Mouse (Mus musculus): ENCODE measurements at regions not wholly inside any gene's neighbourhood (a gene's known extent, or its start where the extent isn't known, plus 50 kb on each side); places are given as distances from the start of the nearest gene placed in this dataset.

GRCm38 (mm10) chr7:117316126-117316805 lies 64.5 kb upstream of the Xylt1 start:
- no peak overlapping the region for H3K27ac ChIP-seq (ENCODE audit: low read length)
- no peak overlapping the region for H3K4me2 ChIP-seq (ENCODE audit: low read length)
- no peaks in the 10 kb centered on the region for H3K4me1 ChIP-seq (ENCODE audit: control insufficient read depth, insufficient read depth, low read length)
- no peaks in the 10 kb centered on the region for H3K9me3 ChIP-seq (replicated peaks; ENCODE audit: control insufficient read depth, low read length, poor library complexity, severe bottlenecking)
- no peak for ATAC-seq
- no peaks in the 10 kb centered on the region for H3K27me3 ChIP-seq (ENCODE audit: control insufficient read depth, insufficient read depth, low read depth, low read length)
- H3K9ac ChIP-seq (ENCODE audit: low read depth, low read length), result no peak overlapping the region
- WGBS, result 78% methylated on average over 5 of the region's 5 CpGs
- H3K4me3 ChIP-seq (ENCODE audit: low read depth, low read length), result no peak overlapping the region
- no peaks in the 10 kb centered on the region for H3K36me3 ChIP-seq (ENCODE audit: control insufficient read depth, insufficient read depth, low read length)

GRCm38 (mm10) chr7:117317362-117317761 lies 63.4 kb upstream of the Xylt1 start:
- 80% methylated on average over 2 of the region's 2 CpGs for WGBS
- no peaks in the 10 kb centered on the region; the same call in 1 of the 2 replicates for H3K9me3 ChIP-seq (replicated peaks; ENCODE audit: control insufficient read depth, low read length, poor library complexity, severe bottlenecking)
- H3K4me2 ChIP-seq (ENCODE audit: low read length), result no peak overlapping the region
- H3K4me3 ChIP-seq (ENCODE audit: low read depth, low read length), result no peak overlapping the region
- H3K4me1 ChIP-seq (ENCODE audit: control insufficient read depth, insufficient read depth, low read length), result no peaks in the 10 kb centered on the region
- ATAC-seq, result no peak
- no peak overlapping the region for H3K9ac ChIP-seq (ENCODE audit: low read depth, low read length)
- H3K36me3 ChIP-seq (ENCODE audit: control insufficient read depth, insufficient read depth, low read length), result no peaks in the 10 kb centered on the region
- no peak overlapping the region for H3K27ac ChIP-seq (ENCODE audit: low read length)
- H3K27me3 ChIP-seq (ENCODE audit: control insufficient read depth, insufficient read depth, low read depth, low read length), result no peaks in the 10 kb centered on the region

- 69% methylated on average over 6 of the region's 6 CpGs for WGBS
These were observed 60.2 kb upstream of the Xylt1 start for GRCm38 (mm10) chr7:117320552-117320951.

More at GRCm38 (mm10) chr7:117320552-117320951, 60.2 kb upstream of the Xylt1 start:
- no peak overlapping the region for H3K27ac ChIP-seq (ENCODE audit: low read length)
- H3K36me3 ChIP-seq (ENCODE audit: control insufficient read depth, insufficient read depth, low read length), result no peaks in the 10 kb centered on the region
- no peak overlapping the region for H3K4me2 ChIP-seq (ENCODE audit: low read length)
- no peaks in the 10 kb centered on the region for H3K27me3 ChIP-seq (ENCODE audit: control insufficient read depth, insufficient read depth, low read depth, low read length)
- no peak for ATAC-seq
- no peak overlapping the region for H3K4me3 ChIP-seq (ENCODE audit: low read depth, low read length)
- H3K4me1 ChIP-seq (ENCODE audit: control insufficient read depth, insufficient read depth, low read length), result no peaks in the 10 kb centered on the region
- H3K9me3 ChIP-seq (replicated peaks; ENCODE audit: control insufficient read depth, low read length, poor library complexity, severe bottlenecking), result no peaks in the 10 kb centered on the region; the same call in 1 of the 2 replicates
- no peak overlapping the region for H3K9ac ChIP-seq (ENCODE audit: low read depth, low read length)
